Mouse (Mus musculus) CH12.LX (cell line): Measurements from ENCODE around the gene Myrf. TPM values are rescaled to one million over a fixed set of nuclear protein-coding genes. Genes with fewer than 3 reads are reported as not detected.

ENCODE experiments used
- DNase-seq: peaks from one replicate; pipeline ENCODE4 v3.0.0-alpha.2; 2013; ENCODE audit errors: extremely low read depth
- H3K27ac ChIP-seq: 2 replicates; pipeline ENCODE4 v1.5.1; 2012; ENCODE audit warnings: low read depth, mild to moderate bottlenecking, control low read depth, moderate library complexity; ENCODE audit not compliant: insufficient read depth
- H3K27me3 ChIP-seq: replicated peaks from 2 replicates; pipeline ENCODE3; 2012; ENCODE audit warnings: inconsistent platforms
- H3K36me3 ChIP-seq, 2 experiments: replicated peaks in 1 of 2; 2 replicates each; pipeline versions ENCODE3 to v1.6.1; 2012; ENCODE audit warnings: inconsistent platforms in 1 of 2, low read length in 1 of 2, mild to moderate bottlenecking in 1 of 2, mixed read lengths in 1 of 2, moderate library complexity in 1 of 2; ENCODE audit not compliant: control insufficient read depth in 1 of 2, insufficient read depth in 1 of 2
- H3K4me1 ChIP-seq, 2 experiments: 2 replicates each; pipeline ENCODE4 v1.6.1; 2012; ENCODE audit warnings: inconsistent platforms in 1 of 2, moderate library complexity in 1 of 2; ENCODE audit not compliant: insufficient read depth in 2 of 2, control insufficient read depth in 1 of 2
- H3K4me2 ChIP-seq: 2 replicates; pipeline ENCODE4 v1.6.1; 2012; ENCODE audit warnings: low read depth, mild to moderate bottlenecking, control low read depth; ENCODE audit not compliant: poor library complexity, insufficient read depth, severe bottlenecking
- H3K4me3 ChIP-seq, 3 experiments: fragments of 150-350 bp in 1 of 3; sonication (generic) in 1 of 3; replicated peaks in 1 of 3; 2 replicates each; pipeline versions ENCODE3 to v1.5.1; 2011 to 2012; ENCODE audit warnings: low read depth in 2 of 3, low read length in 2 of 3, mild to moderate bottlenecking in 2 of 3, moderate library complexity in 2 of 3, control low read depth in 1 of 3, improper control_type of control experiment in 1 of 3, inconsistent platforms in 1 of 3, mixed read lengths in 1 of 3; ENCODE audit not compliant: poor library complexity in 1 of 3
- H3K79me2 ChIP-seq: replicated peaks from 2 replicates; pipeline ENCODE4 v1.6.1; 2012; ENCODE audit warnings: mild to moderate bottlenecking, moderate library complexity; ENCODE audit not compliant: control insufficient read depth, poor library complexity, insufficient read depth, severe bottlenecking; ENCODE audit errors: extremely low read depth
- H3K9ac ChIP-seq: 2 replicates; pipeline ENCODE4 v1.6.1; 2012; ENCODE audit warnings: low read depth, mild to moderate bottlenecking, control low read depth, moderate library complexity; ENCODE audit not compliant: insufficient read depth
- H3K9me3 ChIP-seq: replicated peaks from 2 replicates; pipeline ENCODE3; 2012; ENCODE audit warnings: low read length, inconsistent platforms, mixed read lengths
- BHLHE40 ChIP-seq: IDR thresholded peaks from 2 replicates; pipeline ENCODE4 v1.6.1; 2011; ENCODE audit warnings: mild to moderate bottlenecking, low read depth, low read length, improper control_type of control experiment
- CHD1 ChIP-seq: IDR thresholded peaks from 2 replicates; pipeline ENCODE4 v1.6.1; 2012; ENCODE audit warnings: low read depth, low read length, improper control_type of control experiment, inconsistent platforms
- CTCF ChIP-seq, 2 experiments: IDR thresholded peaks in 1 of 2; conservative IDR thresholded peaks in 1 of 2; 2 replicates each; pipeline ENCODE4 v1.5.1; 2011 to 2012; ENCODE audit warnings: low read depth in 2 of 2, low read length in 2 of 2, improper control_type of control experiment in 1 of 2, inconsistent platforms in 1 of 2, mild to moderate bottlenecking in 1 of 2, moderate library complexity in 1 of 2
- ETS1 ChIP-seq: conservative IDR thresholded peaks from 2 replicates; pipeline ENCODE4 v1.6.1; 2012; ENCODE audit warnings: low read depth, mild to moderate bottlenecking, inconsistent platforms, low read length, improper control_type of control experiment, moderate library complexity
- GABPA ChIP-seq: IDR thresholded peaks from 2 replicates; pipeline ENCODE4 v1.6.1; 2012; ENCODE audit warnings: low read depth, low read length, improper control_type of control experiment, inconsistent platforms; ENCODE audit not compliant: insufficient replicate concordance
- IRF4 ChIP-seq: IDR thresholded peaks from 2 replicates; pipeline ENCODE4 v1.6.1; 2014; ENCODE audit warnings: low read depth, mild to moderate bottlenecking, inconsistent platforms, low read length, improper control_type of control experiment
- JUND ChIP-seq: conservative IDR thresholded peaks from 2 replicates; pipeline ENCODE4 v1.6.1; 2011; ENCODE audit warnings: low read depth, low read length, improper control_type of control experiment
- KAT2A ChIP-seq: IDR thresholded peaks from 2 replicates; pipeline ENCODE4 v1.6.1; 2012; ENCODE audit warnings: low read length, improper control_type of control experiment, inconsistent platforms; ENCODE audit not compliant: insufficient replicate concordance
- MAFK ChIP-seq: IDR thresholded peaks from 2 replicates; pipeline ENCODE4 v1.6.1; 2011; ENCODE audit warnings: low read length, improper control_type of control experiment; ENCODE audit not compliant: insufficient replicate concordance
- MEF2A ChIP-seq: IDR thresholded peaks from 2 replicates; pipeline ENCODE4 v1.6.1; 2014; ENCODE audit warnings: low read depth, mild to moderate bottlenecking, inconsistent platforms, low read length, improper control_type of control experiment, borderline replicate concordance
- MXI1 ChIP-seq: IDR thresholded peaks from 2 replicates; pipeline ENCODE4 v1.6.1; 2011; ENCODE audit warnings: mild to moderate bottlenecking, low read depth, low read length, improper control_type of control experiment
- NELFE ChIP-seq: IDR thresholded peaks from 2 replicates; pipeline ENCODE4 v1.6.1; 2011; ENCODE audit warnings: low read depth, low read length, improper control_type of control experiment
- NRF1 ChIP-seq: IDR thresholded peaks from 2 replicates; pipeline ENCODE4 v1.6.1; 2014; ENCODE audit warnings: low read depth, mild to moderate bottlenecking, inconsistent platforms, low read length, improper control_type of control experiment, moderate library complexity
- PAX5 ChIP-seq: IDR thresholded peaks from 2 replicates; pipeline ENCODE4 v1.6.1; 2012; ENCODE audit warnings: low read length, inconsistent platforms, mixed read lengths
- POLR2A ChIP-seq: IDR thresholded peaks from 2 replicates; pipeline ENCODE4 v1.6.1; 2011; ENCODE audit warnings: low read depth, mild to moderate bottlenecking, improper control_type of control experiment, low read length
- RAD21 ChIP-seq: IDR thresholded peaks from 2 replicates; pipeline ENCODE4 v1.6.1; 2011; ENCODE audit warnings: low read depth, mild to moderate bottlenecking, low read length, improper control_type of control experiment, moderate library complexity
- RCOR1 ChIP-seq: conservative IDR thresholded peaks from 2 replicates; pipeline ENCODE4 v1.6.1; 2012; ENCODE audit warnings: low read depth, mild to moderate bottlenecking, inconsistent platforms, low read length, improper control_type of control experiment
- TBP ChIP-seq: conservative IDR thresholded peaks from 2 replicates; pipeline ENCODE4 v1.6.1; 2011; ENCODE audit warnings: low read depth, low read length, improper control_type of control experiment
- USF1 ChIP-seq: IDR thresholded peaks from 2 replicates; pipeline ENCODE4 v1.6.1; 2014; ENCODE audit warnings: low read depth, mild to moderate bottlenecking, inconsistent platforms, low read length, improper control_type of control experiment
- USF2 ChIP-seq: conservative IDR thresholded peaks from 2 replicates; pipeline ENCODE4 v1.6.1; 2011; ENCODE audit warnings: low read depth, low read length, improper control_type of control experiment
- ZC3H11A ChIP-seq: IDR thresholded peaks from 2 replicates; pipeline ENCODE4 v1.6.1; 2012; ENCODE audit warnings: low read depth, mild to moderate bottlenecking, inconsistent platforms, low read length, improper control_type of control experiment
- ZKSCAN1 ChIP-seq: IDR thresholded peaks from 2 replicates; pipeline ENCODE4 v1.6.1; 2012; ENCODE audit warnings: low read depth, inconsistent platforms, low read length, improper control_type of control experiment, borderline replicate concordance
- ZMIZ1 ChIP-seq: IDR thresholded peaks from 2 replicates; pipeline ENCODE4 v1.6.1; 2012; ENCODE audit warnings: low read depth, mild to moderate bottlenecking, inconsistent platforms, low read length, improper control_type of control experiment
- ZNF384 ChIP-seq: IDR thresholded peaks from 2 replicates; pipeline ENCODE4 v1.6.1; 2012; ENCODE audit warnings: low read depth, low read length, improper control_type of control experiment, inconsistent platforms
- dilution Hi-C: fragments of 300-500 bp; cut with MboI; formaldehyde crosslinking; loops from 2 replicates; pipeline ENCODE4 v1.14.3; 2020; ENCODE audit warnings: low sequenced_read_pairs; ENCODE audit not compliant: extremely low pct_unique_long_range_greater_than_20kb, extremely low pct_ligation_motif_present
- in situ Hi-C: fragments of 300-500 bp; cut with MboI; formaldehyde crosslinking; loops from 3 replicates; pipeline ENCODE4 v1.14.3; 2019; ENCODE audit warnings: low sequenced_read_pairs, low pct_ligation_motif_present, low pct_unique_long_range_greater_than_20kb, mixed read lengths
- polyA plus RNA-seq: library from polyadenylated mRNA; unstranded; fragments of >175 nt; gene quantifications from 2 replicates; pipeline ENCODE4 v1.2.1, GENCODE M21; 2012; ENCODE audit warnings: low read depth; ENCODE audit not compliant: insufficient read length
- total RNA-seq, 2 experiments: library from RNA; depleted of rRNA; stranded (reverse); fragments of 300-350 nt in 1 of 2; fragments of >200 nt in 1 of 2; gene quantifications; 2 replicates each; pipeline ENCODE4 v1.2.3; 2012 to 2014

Myrf gene
- total and polyA plus RNA-seq, 3 experiments, result 0.10 to 0.13 TPM; not detected in 1

GRCm38 (mm10) chr19:10185876-10186275 is 54.7 kb downstream of the Myrf start:
- no peaks in the 10 kb centered on the region for H3K79me2 ChIP-seq
- no peak overlapping the region for H3K9ac ChIP-seq
- no peak for DNase-seq
- H3K9me3 ChIP-seq, result no peaks in the 10 kb centered on the region
- peaks cover 12 to 35% of the 10 kb centered on the region in 2 experiments for H3K4me1 ChIP-seq
- no peaks in the 10 kb centered on the region for H3K27me3 ChIP-seq
- TF ChIP-seq POLR2A, result no peak
- TF ChIP-seq BHLHE40, result no peak
- no peak for TF ChIP-seq TBP
- TF ChIP-seq MAFK, result no peak
- no peak for TF ChIP-seq GABPA
- TF ChIP-seq CTCF (conservative IDR thresholded peaks at IDR 0.05 in 1 of 2, IDR thresholded peaks at IDR 0.05 in 1 of 2; ENCODE audit: low read depth in 2 of 2, low read length in 2 of 2), result no peak
- no peak for TF ChIP-seq CHD1
- TF ChIP-seq ETS1, result no peak
- TF ChIP-seq ZC3H11A, result no peak
- TF ChIP-seq RCOR1, result no peak
- no peak for TF ChIP-seq KAT2A
- no peak for TF ChIP-seq MXI1
- no peak for TF ChIP-seq ZKSCAN1
- TF ChIP-seq NRF1, result no peak
- TF ChIP-seq NELFE, result no peak
- no peak for TF ChIP-seq RAD21
- TF ChIP-seq PAX5, result no peak
- no peak for TF ChIP-seq IRF4
- TF ChIP-seq MEF2A, result no peak
- no peak for TF ChIP-seq ZMIZ1
- dilution Hi-C loops (no loop called here), in situ Hi-C loops (no loop called here)
- H3K4me2 ChIP-seq, result no peak overlapping the region
- H3K27ac ChIP-seq, result no peak overlapping the region
- H3K4me3 ChIP-seq, result no peak overlapping the region
- peaks cover 36 to 61% of the 10 kb centered on the region in 2 experiments for H3K36me3 ChIP-seq

GRCm38 (mm10) chr19:10184096-10184495 is 56.5 kb downstream of the Myrf start:
- H3K79me2 ChIP-seq, result no peaks in the 10 kb centered on the region
- no peak for TF ChIP-seq ZNF384
- TF ChIP-seq TBP, result no peak
- no peak for TF ChIP-seq JUND
- no peak for TF ChIP-seq USF2
- TF ChIP-seq POLR2A, result no peak
- no peak for TF ChIP-seq USF1
- no peak for TF ChIP-seq ZKSCAN1
- peaks cover 28 to 47% of the 10 kb centered on the region in 2 experiments for H3K36me3 ChIP-seq
- no peaks in the 10 kb centered on the region for H3K9me3 ChIP-seq
- H3K4me3 ChIP-seq, result peak overlapping the region; percentile 77 to 90 (median 84)
- H3K9ac ChIP-seq, result peak overlapping the region; percentile 88; the same call in 1 of the 2 replicates
- dilution Hi-C loops (no loop called here), in situ Hi-C loops (no loop called here)
- no peak for DNase-seq
- H3K27ac ChIP-seq, result no peak overlapping the region
- H3K4me1 ChIP-seq, result peaks cover 12 to 22% of the 10 kb centered on the region in 2 experiments
- H3K4me2 ChIP-seq, result peak overlapping the region; percentile 42
- H3K27me3 ChIP-seq, result no peaks in the 10 kb centered on the region
